Mouse (Mus musculus): ENCODE data around the gene Ceacam16. TPM values are rescaled to one million over a fixed set of nuclear protein-coding genes. Genes with fewer than 3 reads are reported as not detected.
A peak's percentile ranks its signal among the peaks of the same experiment; 100 is the strongest.

Gene Ceacam16
- total and polyA plus RNA-seq, 3 experiments: 0.12 to 0.18 TPM; not detected in 1

DNA sequence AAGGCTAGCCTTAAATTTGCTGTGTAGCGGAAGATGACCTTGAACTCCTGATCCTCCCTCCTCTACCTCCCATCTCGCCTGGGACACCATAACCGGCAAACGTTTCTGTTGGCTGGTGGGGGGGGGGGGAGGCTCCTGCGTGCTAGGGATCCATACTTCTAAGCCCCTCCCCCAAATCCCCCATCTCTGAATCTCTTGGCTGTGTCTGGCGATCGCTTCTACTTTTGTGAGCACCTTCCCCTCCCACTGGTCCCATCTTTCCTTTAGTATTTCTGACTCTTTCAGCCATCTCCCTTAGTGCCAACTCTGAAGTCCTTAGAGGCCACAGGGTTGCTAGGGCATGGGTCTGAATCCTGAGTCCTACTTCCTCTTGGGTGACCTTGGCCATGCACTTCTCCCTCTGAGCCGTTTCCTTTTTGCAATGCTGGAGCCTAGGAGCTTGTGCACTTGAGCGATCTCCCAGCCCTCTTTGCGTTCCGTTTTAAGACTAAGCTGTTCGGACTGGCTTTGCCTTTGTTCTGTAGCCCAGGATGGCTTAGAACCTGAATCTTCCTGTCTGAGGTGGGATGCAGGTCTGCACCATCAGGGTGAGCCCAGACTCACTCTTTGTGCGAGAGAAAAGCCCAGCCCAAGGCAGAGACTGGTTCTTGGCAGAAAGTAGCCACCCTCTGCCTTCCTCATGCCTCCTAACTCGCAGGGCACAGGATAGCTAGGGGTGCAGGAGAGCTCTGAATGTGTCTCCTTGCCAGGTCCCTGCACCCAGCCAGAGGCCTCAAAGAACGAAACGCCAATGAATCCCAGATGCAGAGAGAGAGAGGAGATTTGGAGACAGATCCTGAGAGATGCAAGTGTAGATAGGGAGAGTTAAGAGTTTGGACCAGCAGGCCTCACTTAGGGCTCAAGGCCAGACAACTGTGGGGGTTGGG, 37.6 kb downstream of the Ceacam16 start (continued):
- TF ChIP-seq E2F4 (IDR thresholded peaks at IDR 0.05; ENCODE audit: borderline replicate concordance, low read depth, low read length): no peak
- TF ChIP-seq USF2 (IDR thresholded peaks at IDR 0.05; ENCODE audit: borderline replicate concordance in 1 of 2, insufficient read depth in 1 of 2, low read depth in 1 of 2, low read length in 2 of 2): no peak
- TF ChIP-seq MAFK (IDR thresholded peaks at IDR 0.05; ENCODE audit: borderline replicate concordance, low read depth, low read length): no peak
- TF ChIP-seq NELFE (IDR thresholded peaks at IDR 0.05; ENCODE audit: low read depth, low read length): no peak; the same call in 1 of the 2 replicates
- no peak for TF ChIP-seq POLR2AphosphoS5 (IDR thresholded peaks at IDR 0.05; ENCODE audit: borderline replicate concordance, low read depth, low read length)
- 0 out of 2 replicates have a peak, but pooled peaks have one; percentile 1 for TF ChIP-seq RCOR1 (IDR thresholded peaks at IDR 0.05; ENCODE audit: low read depth, low read length)

DNA sequence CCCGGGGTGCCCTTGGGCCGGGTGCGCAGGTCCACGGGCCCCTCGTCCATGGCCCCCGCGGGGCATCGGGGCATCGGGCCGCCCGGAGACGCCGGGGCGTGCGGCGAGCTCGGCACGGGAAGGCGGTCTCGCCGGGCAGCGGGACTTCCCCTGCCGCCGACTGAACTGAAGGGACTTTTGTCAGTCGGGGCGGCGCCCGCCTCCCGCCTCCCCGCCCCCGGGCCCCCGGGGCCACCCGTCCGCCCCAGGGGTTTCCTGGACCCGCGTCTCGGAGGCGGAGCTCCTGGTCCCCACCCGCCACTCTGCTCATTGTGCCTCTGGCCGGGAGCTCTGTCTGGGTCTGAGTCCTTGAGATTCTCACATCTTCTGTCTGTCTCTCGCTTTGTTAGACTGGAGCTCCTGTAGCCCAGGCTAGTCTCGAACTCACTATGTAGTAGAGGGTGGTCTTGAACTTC, 38.5 kb downstream of the Ceacam16 start, which contains the start of gene Bcl3:
Bcl3 (minus strand) TSS at position 167 of the 455 bp plus-strand sequence.
- H3K9me3 ChIP-seq (replicated peaks; ENCODE audit: insufficient read depth, low read length): no peaks in the 10 kb centered on the region
- H3K4me1 ChIP-seq (ENCODE audit: control insufficient read depth in 1 of 2, insufficient read depth in 2 of 2, low read length in 2 of 2): peaks cover 4 to 19% of the 10 kb centered on the region in 2 experiments
- H3K27me3 ChIP-seq (ENCODE audit: control insufficient read depth in 1 of 2, insufficient read depth in 2 of 2, low read length in 2 of 2): no peaks in the 10 kb centered on the region
- peaks cover 0 to 10% of the 10 kb centered on the region in 2 experiments; a peak in 2 of 4 replicates for H3K36me3 ChIP-seq (ENCODE audit: control insufficient read depth in 1 of 2, insufficient read depth in 2 of 2, low read length in 2 of 2)
- peak within 1 kb of the TSS; percentile 76 for H3K9ac ChIP-seq (ENCODE audit: control insufficient read depth, low read depth, low read length, poor library complexity, severe bottlenecking)
- no peaks in the 10 kb centered on the region; the same call in 1 of the 2 replicates for H3K79me2 ChIP-seq (ENCODE audit: control insufficient read depth, insufficient read depth, low read length, poor library complexity)
- H3K27ac ChIP-seq (ENCODE audit: control insufficient read depth, low read depth, low read length): peak within 1 kb of the TSS; percentile 78
- DNase-seq (ENCODE audit: low read depth, low spot score): peak; percentile 62
- H3K4me3 ChIP-seq (ENCODE audit: control insufficient read depth in 1 of 2, insufficient read depth in 1 of 2, low read depth in 2 of 2, low read length in 2 of 2): peak within 1 kb of the TSS; percentile 62
- TF ChIP-seq MEF2A (IDR thresholded peaks at IDR 0.05; ENCODE audit: extremely low read depth, insufficient replicate concordance, low read depth, low read length, poor library complexity, severe bottlenecking) (no peak), EP300 (IDR thresholded peaks at IDR 0.05; ENCODE audit: low read depth in 1 of 2, low read length in 2 of 2) (no peak), CHD1 (IDR thresholded peaks at IDR 0.05; ENCODE audit: low read depth, low read length) (no peak), RAD21 (IDR thresholded peaks at IDR 0.05; ENCODE audit: low read depth, low read length) (no peak), TCF12 (IDR thresholded peaks at IDR 0.05; ENCODE audit: low read depth, low read length) (peak; percentile 16; the same call in 1 of the 2 replicates), POLR2A (IDR thresholded peaks at IDR 0.05; ENCODE audit: control insufficient read depth in 1 of 2, insufficient read depth in 1 of 2, low read depth in 1 of 2, low read length in 2 of 2, poor library complexity in 1 of 2) (peak in 1 of 2 experiments; percentile 55; a peak in 2 of 4 replicates), E2F4 (IDR thresholded peaks at IDR 0.05; ENCODE audit: borderline replicate concordance, low read depth, low read length) (no peak), POLR2AphosphoS5 (IDR thresholded peaks at IDR 0.05; ENCODE audit: borderline replicate concordance, low read depth, low read length) (no peak), NELFE (IDR thresholded peaks at IDR 0.05; ENCODE audit: low read depth, low read length) (0 out of 2 replicates have a peak, but pooled peaks have one; percentile 40), CTCF (IDR thresholded peaks at IDR 0.05 in 2 of 3, conservative IDR thresholded peaks at IDR 0.05 in 1 of 3; ENCODE audit: control insufficient read depth in 1 of 3, insufficient read depth in 1 of 3, low read depth in 2 of 3, low read length in 3 of 3, poor library complexity in 1 of 3, severe bottlenecking in 1 of 3) (no peak), POLR2AphosphoS2 (IDR thresholded peaks at IDR 0.05; ENCODE audit: low read length) (no peak), UBTF (IDR thresholded peaks at IDR 0.05; ENCODE audit: borderline replicate concordance, insufficient read depth, low read depth, low read length) (no peak), SIN3A (IDR thresholded peaks at IDR 0.05; ENCODE audit: low read length) (no peak)
